Mouse (Mus musculus) lung, postnatal 0 days (tissue): ENCODE measurements around the gene Olfr690.

Source experiments
- CTCF ChIP-seq: IDR thresholded peaks from 2 replicates; pipeline ENCODE4 v1.5.1; 2016; ENCODE audit warnings: antibody characterized with exemption, mild to moderate bottlenecking
- EP300 ChIP-seq: IDR thresholded peaks from 2 replicates; pipeline ENCODE4 v1.6.1; 2016; ENCODE audit warnings: antibody characterized with exemption, mild to moderate bottlenecking, control low read depth

DNA sequence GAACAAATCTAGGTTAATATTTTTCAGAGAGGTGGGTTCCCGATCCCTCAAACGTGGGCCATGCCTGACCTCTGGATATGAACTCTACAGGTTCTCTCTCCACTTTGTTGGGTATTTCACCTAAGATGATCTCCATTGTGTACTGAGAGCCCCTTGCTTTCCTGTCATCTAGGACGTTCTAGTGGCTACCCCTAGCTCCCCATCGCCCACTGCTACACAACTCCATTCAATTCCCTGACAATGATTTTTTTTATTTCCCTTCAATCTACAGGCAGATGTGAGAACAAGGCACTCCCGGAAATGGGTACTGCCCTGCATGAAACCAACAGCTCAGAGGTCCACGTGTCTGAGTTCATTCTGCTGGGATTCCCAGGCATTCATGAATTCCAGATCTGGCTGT, 46.1 kb downstream of the Olfr690 start, which contains the start of gene Olfr688:
- TF ChIP-seq CTCF (no peak), EP300 (no peak)
